Mouse (Mus musculus) CH12F3 (cell line): Measurements from ENCODE around the gene Bbs9.

ENCODE experiments used
- in situ Hi-C: fragments of 300-500 bp; cut with MboI; formaldehyde crosslinking; loops from 2 replicates; pipeline ENCODE4 v1.14.3; 2020; ENCODE audit warnings: low sequenced_read_pairs

The Bbs9 gene

GRCm38 (mm10) chr9:22467371-22468169 is 7.9 kb upstream of the Bbs9 start:
- in situ Hi-C loops, result no loop called here

- in situ Hi-C loops, result no loop called here
Measured at GRCm38 (mm10) chr9:22468170-22468898, 7.2 kb upstream of the Bbs9 start.

GRCm38 (mm10) chr9:22468899-22469259 is 6.6 kb upstream of the Bbs9 start:
- in situ Hi-C loops, result no loop called here

- in situ Hi-C loops, result no loop called here
Measured at GRCm38 (mm10) chr9:22469643-22470042, 5.9 kb upstream of the Bbs9 start, which contains the start of gene Rp9. Gene Rp9 (minus strand): TSS chr9:22469743.

- in situ Hi-C loops, result no loop called here
Measured at GRCm38 (mm10) chr9:22476265-22476664, 750 bp downstream of the Bbs9 start.

- in situ Hi-C loops, result no loop called here
Measured at GRCm38 (mm10) chr9:22478946-22479345, 3.4 kb downstream of the Bbs9 start.

- in situ Hi-C loops, result no loop called here
Measured at GRCm38 (mm10) chr9:22483866-22484561, 8.5 kb downstream of the Bbs9 start.

GRCm38 (mm10) chr9:22484562-22485308 is 9.2 kb downstream of the Bbs9 start:
- in situ Hi-C loops, result no loop called here

- in situ Hi-C loops, result no loop called here
Measured at GRCm38 (mm10) chr9:22486211-22486610, 10.7 kb downstream of the Bbs9 start.

- in situ Hi-C loops, result no loop called here
Measured at GRCm38 (mm10) chr9:22488963-22489362, 13.4 kb downstream of the Bbs9 start.

- in situ Hi-C loops, result no loop called here
Measured at GRCm38 (mm10) chr9:22494203-22494807, 18.8 kb downstream of the Bbs9 start.

GRCm38 (mm10) chr9:22495133-22495532 is 19.6 kb downstream of the Bbs9 start:
- in situ Hi-C loops, result no loop called here

- in situ Hi-C loops, result no loop called here
Measured at GRCm38 (mm10) chr9:22497021-22497767, 21.7 kb downstream of the Bbs9 start.

- in situ Hi-C loops, result no loop called here
Measured at GRCm38 (mm10) chr9:22502972-22503371, 27.5 kb downstream of the Bbs9 start.

- in situ Hi-C loops, result no loop called here
Measured at GRCm38 (mm10) chr9:22503581-22503980, 28.1 kb downstream of the Bbs9 start.

GRCm38 (mm10) chr9:22505574-22505973 is 30.1 kb downstream of the Bbs9 start:
- in situ Hi-C loops, result no loop called here

- in situ Hi-C loops, result no loop called here
Measured at GRCm38 (mm10) chr9:22515076-22515475, 39.6 kb downstream of the Bbs9 start.

- in situ Hi-C loops, result no loop called here
Measured at GRCm38 (mm10) chr9:22518394-22519041, 43.0 kb downstream of the Bbs9 start.

GRCm38 (mm10) chr9:22523460-22523859 is 47.9 kb downstream of the Bbs9 start:
- in situ Hi-C loops, result no loop called here
